Mouse (Mus musculus) skeletal muscle tissue, postnatal 0 days (tissue): ENCODE data around the gene Uba6. TPM values are rescaled to one million over a fixed set of nuclear protein-coding genes. Genes with fewer than 3 reads are reported as not detected.

Source experiments
- polyA plus RNA-seq: library from polyadenylated mRNA; unstranded; fragments of >200 nt; fragmentation: Nextera tagmentation; extraction: Ambion mirVana; gene quantifications from 2 replicates; pipeline ENCODE4 v1.2.1, GENCODE M21; 2015

Gene Uba6
- 2.8 and 3.8 TPM in 2 replicates for polyA plus RNA-seq

DNA sequence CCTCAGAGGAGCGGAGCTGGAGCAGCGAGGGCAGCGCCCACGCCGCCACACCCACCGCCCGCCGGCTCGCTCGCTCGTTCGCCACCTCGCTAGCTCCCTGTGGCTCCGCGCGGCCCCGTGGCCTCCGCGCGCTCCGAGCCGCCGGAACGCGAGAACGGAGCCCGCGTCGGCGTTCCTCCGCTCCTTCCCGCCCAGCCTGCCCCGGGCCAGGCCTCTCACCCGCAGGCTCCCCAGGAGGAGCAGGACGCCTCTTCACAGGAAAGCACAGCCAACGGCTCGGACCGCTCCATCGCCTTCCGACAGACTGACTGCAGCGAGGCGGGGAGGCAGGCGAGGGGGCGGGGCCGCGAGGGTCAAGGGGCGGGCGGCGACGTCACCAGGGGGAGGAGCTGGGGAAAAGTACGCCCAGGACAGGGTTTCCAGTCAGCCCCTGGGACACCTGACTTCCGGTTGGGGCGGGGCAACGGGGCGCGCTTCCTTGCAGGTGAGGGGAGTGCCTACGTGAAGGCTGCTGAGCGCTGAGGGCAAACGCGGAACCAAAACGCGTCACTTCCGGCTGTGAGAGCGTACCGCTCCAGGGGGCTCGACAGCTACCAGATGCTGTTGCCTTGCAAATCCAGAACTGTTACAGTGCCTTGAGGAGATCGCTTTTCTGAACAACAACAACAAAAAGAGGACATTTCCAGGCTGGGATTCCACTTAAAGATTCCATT, at the start of gene Uba6:
Gene Uba6, minus strand, starts transcription at position 355 of the 713 bp plus-strand sequence.

DNA sequence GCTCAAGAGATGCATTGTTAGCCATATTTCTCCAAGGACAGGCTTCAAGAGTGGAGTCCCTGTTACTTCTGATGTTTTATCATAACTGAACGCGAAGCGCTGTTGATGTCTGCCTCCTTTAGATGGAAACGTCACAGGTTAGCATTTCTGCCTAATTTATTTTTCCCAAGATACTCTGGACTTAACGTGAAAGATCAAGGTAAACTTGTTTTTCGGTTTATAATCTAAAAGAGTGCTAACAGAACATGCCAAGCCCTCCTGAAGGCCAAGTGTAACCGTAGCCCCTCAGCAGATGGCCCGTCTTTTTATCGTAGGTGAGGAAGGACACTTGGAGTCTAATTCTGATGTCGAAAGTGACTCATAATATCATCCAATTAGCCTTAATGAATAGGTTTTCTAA, 25.2 kb upstream of the Uba6 start, which contains the start of gene Gnrhr:
Gene Gnrhr, minus strand, starts transcription at position 101 of the 400 bp plus-strand sequence.

DNA sequence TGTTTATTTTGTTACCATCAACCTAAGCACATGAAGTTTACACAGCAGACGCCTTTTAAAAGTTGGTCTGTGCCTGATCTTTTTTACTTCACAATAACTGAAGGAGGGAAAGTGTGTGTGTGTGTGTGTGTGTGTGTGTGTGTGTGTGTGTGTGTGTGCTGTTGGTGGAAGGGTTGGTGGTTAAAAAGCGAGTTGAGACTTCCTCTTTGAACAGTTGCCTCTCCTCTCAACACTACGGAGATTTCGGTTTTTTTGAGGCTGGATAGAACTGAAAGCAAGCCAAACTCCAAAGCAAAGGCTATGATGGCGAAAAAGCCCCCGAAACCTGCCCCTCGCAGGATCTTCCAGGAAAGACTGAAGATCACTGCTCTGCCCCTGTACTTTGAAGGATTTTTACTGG, 101.1 kb downstream of the Uba6 start, which contains the start of gene Stap1:
Gene Stap1, plus strand, starts transcription at position 209 of the 400 bp plus-strand sequence.

GRCm38 (mm10) chr5:86065101-86065875, 107.3 kb downstream of the Uba6 start, which contains the start of gene Cenpc1:
Gene Cenpc1, minus strand, starts transcription at chr5:86065583.

Other genes starting within 250 kb of the Uba6 start
- gene Cenpc1, start 107.2 kb downstream of the Uba6 start, polyA plus RNA-seq: 9.5 and 9.8 TPM in 2 replicates
- 0.40 and 0.50 TPM in 2 replicates for gene Stap1, start 101.1 kb downstream of the Uba6 start, polyA plus RNA-seq
- not detected in 2 replicates for gene Gnrhr, start 25.1 kb upstream of the Uba6 start, polyA plus RNA-seq
- not detected in 2 replicates for gene Tmprss11c, start 116.5 kb upstream of the Uba6 start, polyA plus RNA-seq
- not detected in 2 replicates for gene Tmprss11d, start 200.6 kb upstream of the Uba6 start, polyA plus RNA-seq